Mouse (Mus musculus) embryonic facial prominence, embryonic 12.5 days (tissue): ENCODE measurements around the gene Hnrnpu. TPM values are rescaled to one million over a fixed set of nuclear protein-coding genes. Genes with fewer than 3 reads are reported as not detected.
A peak's percentile ranks its signal among the peaks of the same experiment; 100 is the strongest.

Experiments
- ATAC-seq: fragments of 200-750 bp; cut with Nextera tagmentation; 2 replicates; pipeline ENCODE4 v1.8.0; 2017; ENCODE audit not compliant: insufficient number of reproducible peaks, insufficient read depth, low FRiP score, low TSS enrichment
- H3K27ac ChIP-seq: fragments of 300-500 bp; sonication (generic); 2 replicates; pipeline ENCODE4 v1.5.1; 2016; ENCODE audit warnings: mild to moderate bottlenecking
- H3K27me3 ChIP-seq: fragments of 300-500 bp; sonication (generic); 2 replicates; pipeline ENCODE4 v1.6.1; 2016; ENCODE audit warnings: mild to moderate bottlenecking, moderate library complexity
- H3K36me3 ChIP-seq: fragments of 300-500 bp; sonication (generic); 2 replicates; pipeline ENCODE4 v1.6.1; 2016; ENCODE audit warnings: mild to moderate bottlenecking
- H3K4me1 ChIP-seq: fragments of 300-500 bp; sonication (generic); 2 replicates; pipeline ENCODE4 v1.6.1; 2016
- H3K4me2 ChIP-seq: fragments of 300-500 bp; sonication (generic); replicated peaks from 2 replicates; pipeline ENCODE4 v1.6.1; 2016; ENCODE audit warnings: mild to moderate bottlenecking, moderate library complexity
- H3K4me3 ChIP-seq: fragments of 300-500 bp; sonication (generic); 2 replicates; pipeline ENCODE4 v1.5.1; 2016; ENCODE audit warnings: mild to moderate bottlenecking
- H3K9ac ChIP-seq: fragments of 300-500 bp; sonication (generic); 2 replicates; pipeline ENCODE4 v1.6.1; 2016; ENCODE audit warnings: mild to moderate bottlenecking, moderate library complexity
- H3K9me3 ChIP-seq: fragments of 300-500 bp; sonication (generic); 2 replicates; pipeline ENCODE4 v1.6.1; 2016; ENCODE audit warnings: mild to moderate bottlenecking, moderate library complexity
- WGBS: fragments of 180-500 bp; shearing (Covaris S2); methylation state at CpG from one replicate; pipeline ENCODE4 v1.1.7; 2016; 5-methylcytosine and 5-hydroxymethylcytosine counted together
- polyA plus RNA-seq: library from polyadenylated mRNA; unstranded; fragments of >200 nt; fragmentation: Nextera tagmentation; extraction: Ambion mirVana; gene quantifications from 2 replicates; pipeline ENCODE4 v1.2.1, GENCODE M21; 2016

Gene Hnrnpu
- polyA plus RNA-seq, result 797 and 876 TPM in 2 replicates

GRCm38 (mm10) chr1:178337551-178338317 is at the start of gene Hnrnpu:
Gene Hnrnpu (minus strand): TSS chr1:178337797.
- H3K27ac ChIP-seq, result peak within 1 kb of the TSS; percentile 100
- peak; percentile 86 for ATAC-seq
- peaks cover 16% of the 10 kb centered on the region for H3K36me3 ChIP-seq
- peak within 1 kb of the TSS; percentile 100 for H3K9ac ChIP-seq
- no peaks in the 10 kb centered on the region for H3K9me3 ChIP-seq
- H3K4me3 ChIP-seq, result peak within 1 kb of the TSS; percentile 100
- no peaks in the 10 kb centered on the region for H3K27me3 ChIP-seq
- peak within 1 kb of the TSS; percentile 59 for H3K4me2 ChIP-seq
- under 1% methylated on average over 73 of the region's 73 CpGs for WGBS
- peaks cover 11% of the 10 kb centered on the region for H3K4me1 ChIP-seq

GRCm38 (mm10) chr1:178382165-178382564 is 44.6 kb upstream of the Hnrnpu start:
- Histone ChIP-seq H3K4me1 (no peaks in the 10 kb centered on the region), H3K4me3 (no peak overlapping the region), H3K9ac (no peak overlapping the region), H3K36me3 (no peaks in the 10 kb centered on the region), H3K9me3 (no peaks in the 10 kb centered on the region), H3K27me3 (no peaks in the 10 kb centered on the region), H3K27ac (no peak overlapping the region), H3K4me2 (no peak overlapping the region)
- ATAC-seq, result no peak

- H3K4me3 ChIP-seq, result no peak overlapping the region
- WGBS, result 90% methylated on average over 1 of the region's 1 CpGs
- ATAC-seq, result no peak
- H3K9me3 ChIP-seq, result no peaks in the 10 kb centered on the region
- H3K27me3 ChIP-seq, result no peaks in the 10 kb centered on the region
- no peaks in the 10 kb centered on the region for H3K4me1 ChIP-seq
- no peaks in the 10 kb centered on the region for H3K36me3 ChIP-seq
- H3K27ac ChIP-seq, result no peak overlapping the region
- no peak overlapping the region for H3K9ac ChIP-seq
- no peak overlapping the region for H3K4me2 ChIP-seq
These were observed 41.6 kb upstream of the Hnrnpu start for GRCm38 (mm10) chr1:178379224-178379623.

- no peak overlapping the region for H3K9ac ChIP-seq
- no peaks in the 10 kb centered on the region for H3K9me3 ChIP-seq
- WGBS, result 77% methylated on average over 3 of the region's 3 CpGs
- ATAC-seq, result no peak
- H3K27me3 ChIP-seq, result no peaks in the 10 kb centered on the region
- no peaks in the 10 kb centered on the region for H3K36me3 ChIP-seq
- H3K4me2 ChIP-seq, result no peak overlapping the region
- no peak overlapping the region for H3K27ac ChIP-seq
- no peak overlapping the region for H3K4me3 ChIP-seq
- no peaks in the 10 kb centered on the region for H3K4me1 ChIP-seq
These were observed 40.5 kb upstream of the Hnrnpu start for GRCm38 (mm10) chr1:178378115-178378514.

- H3K4me3 ChIP-seq, result no peak overlapping the region
- H3K27ac ChIP-seq, result no peak overlapping the region
- ATAC-seq, result no peak
- no peaks in the 10 kb centered on the region for H3K9me3 ChIP-seq
- no peaks in the 10 kb centered on the region for H3K36me3 ChIP-seq
- 69% methylated on average over 2 of the region's 2 CpGs for WGBS
- no peak overlapping the region for H3K9ac ChIP-seq
- no peaks in the 10 kb centered on the region for H3K4me1 ChIP-seq
- no peak overlapping the region for H3K4me2 ChIP-seq
- H3K27me3 ChIP-seq, result no peaks in the 10 kb centered on the region
These were observed 39.3 kb upstream of the Hnrnpu start for GRCm38 (mm10) chr1:178376907-178377306.

- H3K9me3 ChIP-seq, result no peaks in the 10 kb centered on the region
- ATAC-seq, result no peak
- H3K9ac ChIP-seq, result no peak overlapping the region
- H3K36me3 ChIP-seq, result no peaks in the 10 kb centered on the region
- H3K4me2 ChIP-seq, result no peak overlapping the region
- no peak overlapping the region for H3K4me3 ChIP-seq
- H3K27me3 ChIP-seq, result no peaks in the 10 kb centered on the region
- H3K4me1 ChIP-seq, result no peaks in the 10 kb centered on the region
- no peak overlapping the region for H3K27ac ChIP-seq
- WGBS, result 83% methylated on average over 2 of the region's 2 CpGs
These were observed 38.5 kb upstream of the Hnrnpu start for GRCm38 (mm10) chr1:178376061-178376460.

- Histone ChIP-seq H3K36me3 (no peaks in the 10 kb centered on the region), H3K9ac (no peak overlapping the region), H3K27ac (no peak overlapping the region), H3K4me2 (no peak overlapping the region), H3K4me1 (no peaks in the 10 kb centered on the region), H3K9me3 (no peaks in the 10 kb centered on the region), H3K4me3 (no peak overlapping the region), H3K27me3 (no peaks in the 10 kb centered on the region)
- no peak for ATAC-seq
These were observed 37.8 kb upstream of the Hnrnpu start for GRCm38 (mm10) chr1:178375381-178375780.

- Histone ChIP-seq H3K36me3 (no peaks in the 10 kb centered on the region), H3K4me3 (no peak overlapping the region), H3K4me2 (no peak overlapping the region), H3K27ac (no peak overlapping the region), H3K9me3 (no peaks in the 10 kb centered on the region), H3K4me1 (peaks cover 5% of the 10 kb centered on the region; the same call in 1 of the 2 replicates), H3K27me3 (no peaks in the 10 kb centered on the region), H3K9ac (no peak overlapping the region)
- no peak for ATAC-seq
- 94% methylated on average over 4 of the region's 4 CpGs for WGBS
These were observed 35.1 kb upstream of the Hnrnpu start for GRCm38 (mm10) chr1:178372681-178373080.

- Histone ChIP-seq H3K4me3 (peak overlapping the region; percentile 42), H3K36me3 (no peaks in the 10 kb centered on the region), H3K27me3 (no peaks in the 10 kb centered on the region), H3K4me1 (peaks cover 5% of the 10 kb centered on the region; the same call in 1 of the 2 replicates), H3K27ac (peak overlapping the region; percentile 69; the same call in 1 of the 2 replicates), H3K4me2 (peak overlapping the region; percentile 79), H3K9me3 (no peaks in the 10 kb centered on the region), H3K9ac (peak overlapping the region; percentile 52)
- under 1% methylated on average over 11 of the region's 11 CpGs for WGBS
- peak; percentile 74; the same call in 1 of the 2 replicates for ATAC-seq
These were observed 31.7 kb upstream of the Hnrnpu start for GRCm38 (mm10) chr1:178369272-178369651.

- Histone ChIP-seq H3K9ac (peak overlapping the region; percentile 52), H3K27me3 (no peaks in the 10 kb centered on the region), H3K4me3 (peak overlapping the region; percentile 42), H3K27ac (peak overlapping the region; percentile 69; the same call in 1 of the 2 replicates), H3K9me3 (no peaks in the 10 kb centered on the region), H3K4me2 (peak overlapping the region; percentile 79), H3K36me3 (no peaks in the 10 kb centered on the region), H3K4me1 (peaks cover 5% of the 10 kb centered on the region; the same call in 1 of the 2 replicates)
- peak; percentile 86 for ATAC-seq
- WGBS, result 2% methylated on average over 36 of the region's 36 CpGs
These were observed 31.1 kb upstream of the Hnrnpu start for GRCm38 (mm10) chr1:178368548-178369271.

GRCm38 (mm10) chr1:178368121-178368520 is 30.5 kb upstream of the Hnrnpu start:
- Histone ChIP-seq H3K4me3 (no peak overlapping the region), H3K4me1 (peaks cover 5% of the 10 kb centered on the region; the same call in 1 of the 2 replicates), H3K9ac (no peak overlapping the region), H3K9me3 (no peaks in the 10 kb centered on the region), H3K27me3 (no peaks in the 10 kb centered on the region), H3K36me3 (no peaks in the 10 kb centered on the region), H3K4me2 (no peak overlapping the region), H3K27ac (no peak overlapping the region; the same call in 1 of the 2 replicates)
- 55% methylated on average over 6 of the region's 6 CpGs for WGBS
- no peak for ATAC-seq

- Histone ChIP-seq H3K27me3 (no peaks in the 10 kb centered on the region), H3K9me3 (no peaks in the 10 kb centered on the region), H3K9ac (no peak overlapping the region), H3K4me1 (peaks cover 5% of the 10 kb centered on the region; the same call in 1 of the 2 replicates), H3K4me3 (no peak overlapping the region), H3K4me2 (no peak overlapping the region), H3K27ac (no peak overlapping the region), H3K36me3 (no peaks in the 10 kb centered on the region)
- ATAC-seq, result no peak
- WGBS, result 77% methylated on average over 6 of the region's 6 CpGs
These were observed 27.6 kb upstream of the Hnrnpu start for GRCm38 (mm10) chr1:178365171-178365570.
